Mouse (Mus musculus) heart, postnatal 0 days (tissue): ENCODE data around the gene Pxylp1.

Source experiments
- CTCF ChIP-seq: IDR thresholded peaks from 2 replicates; pipeline ENCODE4 v1.5.1; 2016; ENCODE audit warnings: antibody characterized with exemption, control low read depth, low read depth
- EP300 ChIP-seq: IDR thresholded peaks from 2 replicates; pipeline ENCODE4 v1.6.1; 2016; ENCODE audit warnings: antibody characterized with exemption, low read depth

GRCm38 (mm10) chr9:96923119-96923518, 30.6 kb upstream of the Pxylp1 start:
- TF ChIP-seq CTCF (no peak), EP300 (no peak)
